Mouse (Mus musculus) olfactory bulb, adult 2 months (tissue): Measurements from ENCODE around the gene Rreb1.
"Not testable (repeated sequence)": the region's sequence is repeated elsewhere in the genome, so short reads cannot be mapped to it uniquely, and the experiment has no call there.

Experiments used
- CTCF ChIP-seq: fragments of 200-500 bp; IDR thresholded peaks from 2 replicates; pipeline ENCODE4 v1.5.1; 2012; ENCODE audit warnings: low read depth, mild to moderate bottlenecking, low read length, moderate library complexity; ENCODE audit not compliant: insufficient read depth
- POLR2A ChIP-seq: fragments of 200-500 bp; IDR thresholded peaks from 2 replicates; pipeline ENCODE4 v1.6.1; 2012; ENCODE audit warnings: mild to moderate bottlenecking, low read depth, low read length, moderate library complexity; ENCODE audit not compliant: insufficient read depth

DNA sequence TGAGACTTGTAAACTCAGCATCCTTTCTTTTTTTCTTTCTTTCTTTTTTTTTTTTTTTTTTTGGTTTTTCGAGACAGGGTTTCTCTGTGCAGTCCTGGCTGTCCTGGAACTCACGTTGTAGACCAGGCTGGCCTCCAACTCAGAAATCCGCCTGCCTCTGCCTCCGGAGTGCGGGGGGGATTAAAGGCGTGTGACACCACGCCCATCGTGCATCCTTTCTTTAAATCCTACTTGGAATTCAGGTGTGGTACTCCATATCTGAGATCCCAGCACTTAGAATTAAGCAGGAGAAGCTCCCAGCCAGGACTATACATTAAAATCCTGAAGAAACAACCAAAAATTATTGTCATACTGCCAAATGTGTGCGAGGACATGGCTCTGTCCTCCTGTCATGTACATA is 57.6 kb downstream of the Rreb1 start:
- TF ChIP-seq CTCF, POLR2A: not testable (repeated sequence)
